Comparison of ENCODE assay signal across 10 mouse cellular contexts in the genomic region with DNA sequence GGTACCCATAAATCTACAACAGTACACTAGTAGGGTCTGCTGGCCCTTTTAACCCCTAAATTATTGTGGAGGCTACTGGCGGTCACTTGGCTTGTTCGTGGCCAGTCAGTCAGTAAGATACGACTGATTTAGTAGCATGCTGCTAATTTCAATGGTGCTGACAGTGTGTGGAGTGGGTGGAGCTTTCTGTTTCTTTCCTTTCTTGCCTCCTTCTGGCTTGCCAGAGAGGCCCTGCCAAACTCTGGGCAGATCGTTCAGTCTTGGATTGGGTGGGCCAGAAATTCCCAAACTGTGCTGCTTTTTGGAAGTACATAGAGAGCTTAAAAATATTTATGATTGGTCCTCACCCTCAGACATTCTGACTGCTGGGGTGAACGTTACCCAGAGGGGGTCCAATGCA. TPM values are rescaled to one million over a fixed set of nuclear protein-coding genes. Genes with fewer than 3 reads are reported as not detected.
A peak's percentile ranks its signal among the peaks of the same experiment; 100 is the strongest.
DNase-seq lines count a peak whose midpoint lies in the region; ATAC-seq and TF ChIP-seq lines count a peak whose summit lies in the region.
"Had no signal": no experiment of that assay in that cellular context is flagged by ENCODE, and none has a peak within 500 bp of the region (broad histone marks: within the 10 kb centered on the region; RNA-seq: fewer than 3 reads in every experiment).

No protein-coding gene starts in this region.

- H3K9me3 ChIP-seq in kidney, embryonic 15.5 days (replicated peaks) = no peaks in the 10 kb centered on the region
- no peaks in the 10 kb centered on the region for H3K9me3 ChIP-seq in embryonic facial prominence, embryonic 15.5 days (replicated peaks)
- no peaks in the 10 kb centered on the region for H3K9me3 ChIP-seq in hindbrain, embryonic 15.5 days
- no peaks in the 10 kb centered on the region for H3K9me3 ChIP-seq in midbrain, embryonic 16.5 days (replicated peaks; ENCODE audit: control insufficient read depth, low read length, poor library complexity, severe bottlenecking)

- H3K9ac ChIP-seq in kidney, embryonic 15.5 days = 0 out of 2 replicates have a peak overlapping the region, but pooled peaks have one; percentile 42
- H3K9ac ChIP-seq in embryonic facial prominence, embryonic 15.5 days = no peak overlapping the region
- no peak overlapping the region for H3K9ac ChIP-seq in hindbrain, embryonic 15.5 days
- H3K9ac ChIP-seq in midbrain, embryonic 16.5 days (ENCODE audit: low read depth, low read length) = no peak overlapping the region

- peak overlapping the region; percentile 55 for H3K4me2 ChIP-seq in kidney, embryonic 15.5 days
- peak overlapping the region; percentile 51 for H3K4me2 ChIP-seq in embryonic facial prominence, embryonic 15.5 days (replicated peaks)
- peak overlapping the region; percentile 57 for H3K4me2 ChIP-seq in hindbrain, embryonic 15.5 days
- H3K4me2 ChIP-seq in midbrain, embryonic 16.5 days (ENCODE audit: low read length) = peak overlapping the region; percentile 56

- DNase-seq in kidney, adult 8-10 months = no peak
- no peak for DNase-seq in layer of hippocampus, adult 2 months (ENCODE audit: low spot score in 2 of 2)
- no peak for DNase-seq in gastrocnemius, adult 18-20 months (ENCODE audit: low spot score)
- DNase-seq in layer of hippocampus, postnatal 25 days (ENCODE audit: extremely low spot score in 1 of 2, low spot score in 1 of 2) = no peak

- H3K4me1 ChIP-seq in kidney, embryonic 15.5 days = peaks cover 59% of the 10 kb centered on the region
- peaks cover 38% of the 10 kb centered on the region for H3K4me1 ChIP-seq in embryonic facial prominence, embryonic 15.5 days
- peaks cover 46% of the 10 kb centered on the region for H3K4me1 ChIP-seq in hindbrain, embryonic 15.5 days (replicated peaks)
- peaks cover 19% of the 10 kb centered on the region for H3K4me1 ChIP-seq in midbrain, embryonic 16.5 days (ENCODE audit: control insufficient read depth, insufficient read depth, low read length)

- no peak for TF ChIP-seq CTCF in layer of hippocampus, adult 2 months (conservative IDR thresholded peaks at IDR 0.05)

- H3K36me3 ChIP-seq in kidney, embryonic 15.5 days = no peaks in the 10 kb centered on the region
- H3K36me3 ChIP-seq in embryonic facial prominence, embryonic 15.5 days = no peaks in the 10 kb centered on the region
- H3K36me3 ChIP-seq in hindbrain, embryonic 15.5 days = no peaks in the 10 kb centered on the region
- no peaks in the 10 kb centered on the region for H3K36me3 ChIP-seq in midbrain, embryonic 16.5 days (ENCODE audit: control insufficient read depth, insufficient read depth, low read length)

- no peak for ATAC-seq in kidney, embryonic 15.5 days (replicated peaks; ENCODE audit: low FRiP score)
- no peak for ATAC-seq in embryonic facial prominence, embryonic 15.5 days (ENCODE audit: insufficient number of reproducible peaks, low FRiP score, low TSS enrichment, low read depth)
- ATAC-seq in hindbrain, embryonic 15.5 days (ENCODE audit: low FRiP score, low read depth) = no peak
- no peak for ATAC-seq in midbrain, embryonic 16.5 days

- 17% methylated on average over 5 of the region's 5 CpGs for WGBS in kidney, embryonic 15.5 days
- WGBS in embryonic facial prominence, embryonic 15.5 days = 39% methylated on average over 5 of the region's 5 CpGs
- 32% methylated on average over 5 of the region's 5 CpGs for WGBS in hindbrain, embryonic 15.5 days
- WGBS in midbrain, embryonic 16.5 days = 37% methylated on average over 5 of the region's 5 CpGs

- H3K27ac ChIP-seq in kidney, embryonic 15.5 days = no peak overlapping the region
- no peak overlapping the region for H3K27ac ChIP-seq in embryonic facial prominence, embryonic 15.5 days (replicated peaks)
- H3K27ac ChIP-seq in hindbrain, embryonic 15.5 days (replicated peaks) = no peak overlapping the region
- H3K27ac ChIP-seq in midbrain, embryonic 16.5 days (ENCODE audit: low read length) = no peak overlapping the region
- no peak overlapping the region for H3K27ac ChIP-seq in layer of hippocampus, adult 2 months

- H3K4me3 ChIP-seq in kidney, embryonic 15.5 days (replicated peaks) = peak overlapping the region; percentile 45
- peak overlapping the region; percentile 34 for H3K4me3 ChIP-seq in embryonic facial prominence, embryonic 15.5 days (replicated peaks)
- H3K4me3 ChIP-seq in hindbrain, embryonic 15.5 days = peak overlapping the region; percentile 30; the same call in 1 of the 2 replicates
- peak overlapping the region; percentile 36 for H3K4me3 ChIP-seq in midbrain, embryonic 16.5 days (ENCODE audit: low read depth, low read length)
- no peak overlapping the region; the same call in 1 of the 2 replicates for H3K4me3 ChIP-seq in layer of hippocampus, adult 2 months

- H3K27me3 ChIP-seq in kidney, embryonic 15.5 days = peaks cover 84% of the 10 kb centered on the region
- peaks cover 70% of the 10 kb centered on the region for H3K27me3 ChIP-seq in embryonic facial prominence, embryonic 15.5 days
- peaks cover 49% of the 10 kb centered on the region for H3K27me3 ChIP-seq in hindbrain, embryonic 15.5 days
- H3K27me3 ChIP-seq in midbrain, embryonic 16.5 days (ENCODE audit: control insufficient read depth, insufficient read depth, low read depth, low read length) = peaks cover 37% of the 10 kb centered on the region

RNA-seq across cellular contexts. Expression of gene Bcl6b, which starts 2.5 kb away (rescaled TPM):
- 26.9 and 28.4 TPM in 2 replicates for polyA plus RNA-seq in kidney, embryonic 15.5 days (2015; fragmentation: Nextera tagmentation; extraction: Ambion mirVana)
- polyA plus RNA-seq in embryonic facial prominence, embryonic 15.5 days (2015; fragmentation: Nextera tagmentation; extraction: Ambion mirVana) = 11.9 and 12.4 TPM in 2 replicates
- polyA plus RNA-seq in hindbrain, embryonic 15.5 days (2015; fragmentation: Nextera tagmentation; extraction: Ambion mirVana) = 5.5 and 5.6 TPM in 2 replicates
- polyA plus RNA-seq in midbrain, embryonic 16.5 days (2015; fragmentation: Nextera tagmentation; extraction: Ambion mirVana) = 5.1 and 5.3 TPM in 2 replicates
- 1 to 10 TPM in 1 of 2 experiments, under 1 TPM in 1; 0.83 to 1.4 TPM for total RNA-seq in layer of hippocampus, adult 2 months (2021)
- total RNA-seq in gastrocnemius, adult 18-20 months (2021) = 1 to 10 TPM in 1 of 2 experiments, under 1 TPM in 1; 0.82 to 5.1 TPM
- 1 to 10 TPM; 1.2 to 2.1 TPM for total RNA-seq in layer of hippocampus, postnatal 25 days (2021)
- total RNA-seq: MEL; neutrophil, adult 5-6 weeks had no signal

RNA-seq across cellular contexts. Expression of gene Slc16a13, which starts 6.3 kb away (rescaled TPM):
- 13.3 TPM in 2 replicates for polyA plus RNA-seq in kidney, embryonic 15.5 days (2015; fragmentation: Nextera tagmentation; extraction: Ambion mirVana)
- 10.3 and 13.2 TPM in 2 replicates for polyA plus RNA-seq in embryonic facial prominence, embryonic 15.5 days (2015; fragmentation: Nextera tagmentation; extraction: Ambion mirVana)
- 14.3 and 16.5 TPM in 2 replicates for polyA plus RNA-seq in hindbrain, embryonic 15.5 days (2015; fragmentation: Nextera tagmentation; extraction: Ambion mirVana)
- polyA plus RNA-seq in midbrain, embryonic 16.5 days (2015; fragmentation: Nextera tagmentation; extraction: Ambion mirVana) = 12.7 and 13.6 TPM in 2 replicates
- total RNA-seq in layer of hippocampus, adult 2 months (2021) = 10 to 100 TPM in 1 of 2 experiments, 1 to 10 TPM in 1; 7.9 to 11.0 TPM
- under 1 TPM; 0.14 to 0.50 TPM for total RNA-seq in gastrocnemius, adult 18-20 months (2021)
- 10 to 100 TPM in 1 of 2 experiments, 1 to 10 TPM in 1; 7.0 to 10.0 TPM for total RNA-seq in layer of hippocampus, postnatal 25 days (2021)

RNA-seq across cellular contexts. Expression of gene 0610010K14Rik, which starts 10.6 kb away (rescaled TPM):
- polyA plus RNA-seq in kidney, embryonic 15.5 days (2015; fragmentation: Nextera tagmentation; extraction: Ambion mirVana) = 178 and 179 TPM in 2 replicates
- polyA plus RNA-seq in embryonic facial prominence, embryonic 15.5 days (2015; fragmentation: Nextera tagmentation; extraction: Ambion mirVana) = 157 and 177 TPM in 2 replicates
- polyA plus RNA-seq in hindbrain, embryonic 15.5 days (2015; fragmentation: Nextera tagmentation; extraction: Ambion mirVana) = 168 and 175 TPM in 2 replicates
- polyA plus RNA-seq in midbrain, embryonic 16.5 days (2015; fragmentation: Nextera tagmentation; extraction: Ambion mirVana) = 165 and 167 TPM in 2 replicates
- total RNA-seq in layer of hippocampus, adult 2 months (2021) = 10 to 100 TPM; 43.8 to 48.7 TPM
- total RNA-seq in gastrocnemius, adult 18-20 months (2021) = 10 to 100 TPM; 30.3 to 30.7 TPM
- 10 to 100 TPM; 50.6 to 55.6 TPM for total RNA-seq in layer of hippocampus, postnatal 25 days (2021)

RNA-seq across cellular contexts. Expression of gene Gm21988, which starts 12.5 kb away (rescaled TPM):
- 10.4 and 13.0 TPM in 2 replicates for polyA plus RNA-seq in kidney, embryonic 15.5 days (2015; fragmentation: Nextera tagmentation; extraction: Ambion mirVana)
- polyA plus RNA-seq in embryonic facial prominence, embryonic 15.5 days (2015; fragmentation: Nextera tagmentation; extraction: Ambion mirVana) = 9.5 and 12.0 TPM in 2 replicates
- 13.7 TPM in 2 replicates for polyA plus RNA-seq in hindbrain, embryonic 15.5 days (2015; fragmentation: Nextera tagmentation; extraction: Ambion mirVana)
- polyA plus RNA-seq in midbrain, embryonic 16.5 days (2015; fragmentation: Nextera tagmentation; extraction: Ambion mirVana) = 12.0 and 12.7 TPM in 2 replicates
- 1 to 10 TPM; 3.9 to 4.3 TPM for total RNA-seq in layer of hippocampus, adult 2 months (2021)
- total RNA-seq in gastrocnemius, adult 18-20 months (2021) = 1 to 10 TPM; 3.2 to 3.3 TPM
- 1 to 10 TPM; 3.2 to 4.5 TPM for total RNA-seq in layer of hippocampus, postnatal 25 days (2021)

RNA-seq across cellular contexts. Expression of gene Rnasek, which starts 12.5 kb away (rescaled TPM):
- 203 and 212 TPM in 2 replicates for polyA plus RNA-seq in kidney, embryonic 15.5 days (2015; fragmentation: Nextera tagmentation; extraction: Ambion mirVana)
- 231 and 240 TPM in 2 replicates for polyA plus RNA-seq in embryonic facial prominence, embryonic 15.5 days (2015; fragmentation: Nextera tagmentation; extraction: Ambion mirVana)
- polyA plus RNA-seq in hindbrain, embryonic 15.5 days (2015; fragmentation: Nextera tagmentation; extraction: Ambion mirVana) = 394 and 408 TPM in 2 replicates
- 368 and 379 TPM in 2 replicates for polyA plus RNA-seq in midbrain, embryonic 16.5 days (2015; fragmentation: Nextera tagmentation; extraction: Ambion mirVana)
- total RNA-seq in layer of hippocampus, adult 2 months (2021) = 100 to 1,000 TPM; 272 to 278 TPM
- 100 to 1,000 TPM; 120 to 133 TPM for total RNA-seq in gastrocnemius, adult 18-20 months (2021)
- 100 to 1,000 TPM; 310 to 312 TPM for total RNA-seq in layer of hippocampus, postnatal 25 days (2021)
